Mouse (Mus musculus): Measurements from ENCODE around the gene Pigc. TPM values are rescaled to one million over a fixed set of nuclear protein-coding genes. Genes with fewer than 3 reads are reported as not detected.
A peak's percentile ranks its signal among the peaks of the same experiment; 100 is the strongest.

The Pigc gene
- total RNA-seq, 2 experiments from 2014 or later, result 22.2 to 27.0 TPM

- DNase-seq (ENCODE audit: low spot score in 2 of 2), result no peak
Observed at GRCm38 (mm10) chr1:161972233-161972632, 3.2 kb downstream of the Pigc start.

- DNase-seq (ENCODE audit: low spot score in 2 of 2), result peak in 1 of 2 experiments; percentile 47
Observed at GRCm38 (mm10) chr1:161976255-161977182, 7.5 kb downstream of the Pigc start.

- no peak for DNase-seq (ENCODE audit: low spot score in 2 of 2)
Observed at GRCm38 (mm10) chr1:161977331-161977730, 8.3 kb downstream of the Pigc start.

- no peak for DNase-seq (ENCODE audit: low spot score in 2 of 2)
Observed at GRCm38 (mm10) chr1:161978173-161978700, 9.3 kb downstream of the Pigc start.

GRCm38 (mm10) chr1:161979536-161979935 lies 10.6 kb downstream of the Pigc start, which contains the start of gene 4930558K02Rik:
4930558K02Rik (minus strand) TSS chr1:161979636.
- no peak for DNase-seq (ENCODE audit: low spot score in 2 of 2)

- no peak for DNase-seq (ENCODE audit: low spot score in 2 of 2)
Observed at GRCm38 (mm10) chr1:161980046-161980445, 11.1 kb downstream of the Pigc start.

GRCm38 (mm10) chr1:161980626-161981298 lies 11.8 kb downstream of the Pigc start:
- DNase-seq (ENCODE audit: low spot score in 2 of 2), result no peak

GRCm38 (mm10) chr1:161983451-161983850 lies 14.5 kb downstream of the Pigc start:
- DNase-seq (ENCODE audit: low spot score in 2 of 2), result no peak

GRCm38 (mm10) chr1:161983979-161984566 lies 15.1 kb downstream of the Pigc start:
- no peak for DNase-seq (ENCODE audit: low spot score in 2 of 2)

- no peak for DNase-seq (ENCODE audit: low spot score in 2 of 2)
Observed at GRCm38 (mm10) chr1:161990684-161991578, 21.9 kb downstream of the Pigc start.

GRCm38 (mm10) chr1:161991846-161992245 lies 22.9 kb downstream of the Pigc start:
- no peak for DNase-seq (ENCODE audit: low spot score in 2 of 2)

- no peak for DNase-seq (ENCODE audit: low spot score in 2 of 2)
Observed at GRCm38 (mm10) chr1:161992389-161992788, 23.4 kb downstream of the Pigc start.

GRCm38 (mm10) chr1:161998781-161999180 lies 29.8 kb downstream of the Pigc start:
- DNase-seq (ENCODE audit: low spot score in 2 of 2), result no peak

- no peak for DNase-seq (ENCODE audit: low spot score in 2 of 2)
Observed at GRCm38 (mm10) chr1:161999338-161999737, 30.4 kb downstream of the Pigc start.

- DNase-seq (ENCODE audit: low spot score in 2 of 2), result peak in 1 of 2 experiments; percentile 17
Observed at GRCm38 (mm10) chr1:161999882-162000371, 30.9 kb downstream of the Pigc start.

- DNase-seq (ENCODE audit: low spot score in 2 of 2), result no peak
Observed at GRCm38 (mm10) chr1:162001328-162001727, 32.3 kb downstream of the Pigc start.

- no peak for DNase-seq (ENCODE audit: low spot score in 2 of 2)
Observed at GRCm38 (mm10) chr1:162003729-162004517, 34.9 kb downstream of the Pigc start.

GRCm38 (mm10) chr1:162004518-162004780 lies 35.5 kb downstream of the Pigc start:
- no peak for DNase-seq (ENCODE audit: low spot score in 2 of 2)

Data from adrenal gland, postnatal 4 days (tissue).